Mouse (Mus musculus) E14TG2a.4 (cell line): ENCODE data around the gene Ncoa3.

Experiments
- CTCF ChIP-seq: conservative IDR thresholded peaks from 2 replicates; pipeline ENCODE4 v1.5.1; 2014; ENCODE audit warnings: low read length
- NANOG ChIP-seq: IDR thresholded peaks from 2 replicates; pipeline ENCODE4 v1.6.1; 2014; ENCODE audit warnings: borderline replicate concordance, low read length, mixed read lengths
- POU5F1 ChIP-seq: IDR thresholded peaks from 2 replicates; pipeline ENCODE4 v1.6.1; 2014; ENCODE audit warnings: low read length, borderline replicate concordance

- TF ChIP-seq CTCF (no peak), POU5F1 (no peak), NANOG (no peak)
Observed at GRCm38 (mm10) chr2:165954872-165955271, 37.6 kb upstream of the Ncoa3 start.
